Mouse (Mus musculus) ES-E14 (cell line): ENCODE results near the gene Mrpl33. TPM values are rescaled to one million over a fixed set of nuclear protein-coding genes. Genes with fewer than 3 reads are reported as not detected.

Source experiments
- DNase-seq: peaks from one replicate; pipeline ENCODE4 v3.0.0-alpha.2; 2013; ENCODE audit warnings: low read depth, low spot score
- H3K27ac ChIP-seq: 2 replicates; pipeline ENCODE4 v1.5.1; 2012; ENCODE audit warnings: low read depth, mild to moderate bottlenecking, low read length, moderate library complexity, mixed read lengths; ENCODE audit not compliant: poor library complexity, insufficient read depth, severe bottlenecking
- H3K36me3 ChIP-seq: 2 replicates; pipeline ENCODE4 v1.6.1; 2012; ENCODE audit warnings: mild to moderate bottlenecking, low read length, moderate library complexity, mixed read lengths; ENCODE audit not compliant: control insufficient read depth, poor library complexity, insufficient read depth, severe bottlenecking
- H3K4me1 ChIP-seq, 2 experiments: fragments of 150-350 bp in 1 of 2; sonication (generic) in 1 of 2; 2 replicates each; pipeline ENCODE4 v1.6.1; 2012; ENCODE audit warnings: low read length in 2 of 2, mild to moderate bottlenecking in 1 of 2, mixed read lengths in 1 of 2; ENCODE audit not compliant: control insufficient read depth in 2 of 2, insufficient read depth in 2 of 2, poor library complexity in 1 of 2
- H3K4me3 ChIP-seq, 2 experiments: fragments of 150-350 bp in 1 of 2; sonication (generic) in 1 of 2; 2 replicates each; pipeline ENCODE4 v1.5.1; 2012; ENCODE audit warnings: low read length in 2 of 2, low read depth in 1 of 2, mild to moderate bottlenecking in 1 of 2, mixed read lengths in 1 of 2; ENCODE audit not compliant: insufficient read depth in 1 of 2, poor library complexity in 1 of 2, severe bottlenecking in 1 of 2
- H3K9ac ChIP-seq: 2 replicates; pipeline ENCODE4 v1.6.1; 2012; ENCODE audit warnings: low read depth, mild to moderate bottlenecking, low read length, mixed read lengths; ENCODE audit not compliant: poor library complexity, insufficient read depth, severe bottlenecking
- H3K9me3 ChIP-seq: fragments of 150-350 bp; sonication (generic); 2 replicates; pipeline ENCODE4 v1.6.1; 2012; ENCODE audit warnings: low read depth, mild to moderate bottlenecking, low read length; ENCODE audit not compliant: control insufficient read depth, insufficient read depth
- CHD2 ChIP-seq: IDR thresholded peaks from 2 replicates; pipeline ENCODE4 v1.6.1; 2014; ENCODE audit warnings: mild to moderate bottlenecking, low read depth, low read length, inconsistent platforms
- HCFC1 ChIP-seq: IDR thresholded peaks from 2 replicates; pipeline ENCODE4 v1.6.1; 2012; ENCODE audit warnings: low read length, inconsistent platforms, borderline replicate concordance; ENCODE audit not compliant: insufficient read depth
- MAFK ChIP-seq: IDR thresholded peaks from 2 replicates; pipeline ENCODE4 v1.6.1; 2014; ENCODE audit warnings: mild to moderate bottlenecking, low read depth, low read length, inconsistent platforms; ENCODE audit not compliant: insufficient read depth
- ZC3H11A ChIP-seq: IDR thresholded peaks from 2 replicates; pipeline ENCODE4 v1.6.1; 2012; ENCODE audit warnings: low read depth, mild to moderate bottlenecking, inconsistent platforms, low read length, borderline replicate concordance
- ZNF384 ChIP-seq: IDR thresholded peaks from 2 replicates; pipeline ENCODE4 v1.6.1; 2012; ENCODE audit warnings: low read depth, low read length, inconsistent platforms
- in situ Hi-C, 2 experiments: fragments of 600-800 bp; cut with MboI; formaldehyde crosslinking; loops; one replicate each; pipeline ENCODE4 v1.15.1; 2025; ENCODE audit warnings: low sequenced_read_pairs in 2 of 2, inconsistent platforms in 1 of 2; ENCODE audit not compliant: unreplicated experiment in 2 of 2
- total RNA-seq: library from RNA; depleted of rRNA; stranded (reverse); fragments of 300-350 nt; gene quantifications from 2 replicates; pipeline ENCODE4 v1.2.3, GENCODE M21; 2012; rRNA removed

Gene Mrpl33
- total RNA-seq = 170 and 172 TPM in 2 replicates

DNA sequence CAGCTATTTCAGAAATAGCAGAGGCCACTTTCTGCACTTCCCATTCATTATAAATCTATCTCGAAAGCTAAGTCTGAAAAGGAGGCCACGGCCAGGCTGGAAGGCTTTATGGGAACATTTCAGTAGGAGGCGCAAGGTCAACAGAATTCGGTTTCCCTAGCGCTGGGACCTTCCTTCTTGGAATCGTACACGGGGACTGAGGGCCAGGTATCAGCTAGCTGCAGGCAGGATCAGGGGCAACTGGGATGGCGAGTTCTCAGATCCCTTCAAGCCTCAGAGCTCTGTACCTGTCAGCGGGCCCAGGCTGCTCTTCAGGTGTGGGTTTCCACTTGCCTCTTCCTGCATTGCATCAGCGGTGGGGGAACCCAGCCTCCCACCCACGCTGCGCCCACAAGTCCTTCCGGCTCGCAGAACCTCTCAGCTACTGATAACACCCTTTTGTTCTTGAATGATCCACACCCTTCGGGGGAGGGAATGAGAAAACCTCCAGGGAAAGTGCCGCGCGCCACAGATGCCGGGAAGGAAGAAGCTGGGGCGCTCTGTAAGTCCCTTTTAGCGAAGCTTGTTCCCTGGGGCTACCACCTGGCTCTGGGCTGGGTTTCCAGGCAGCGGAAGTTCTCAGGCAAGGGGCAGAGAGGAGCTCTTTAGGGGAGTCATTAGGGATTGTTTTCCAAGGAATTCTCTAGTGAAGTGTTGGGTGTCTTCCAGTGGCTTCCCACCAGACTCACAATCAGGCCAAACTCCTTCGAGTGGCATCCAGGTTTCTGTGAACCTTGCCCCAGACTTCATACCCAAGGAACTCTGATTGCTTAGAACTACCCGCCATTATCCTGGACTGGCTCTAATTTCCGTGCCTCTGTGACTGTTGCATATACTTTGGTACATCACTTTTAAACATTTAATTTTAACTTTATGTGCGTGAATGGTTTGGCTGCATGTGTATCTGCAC, at the start of gene Mrpl33:
Gene Mrpl33 (plus strand): TSS at position 455 of the 949 bp plus-strand sequence.
- H3K4me3 ChIP-seq = peak within 1 kb of the TSS; percentile 40 to 77
- in situ Hi-C loops = loop anchor here (10.0 to 25.0 kb wide), 2 partner anchors 591 to 598 kb away; no protein-coding TSS in a partner anchor
- TF ChIP-seq ZNF384 (no peak), HCFC1 (0 out of 2 replicates have a peak, but pooled peaks have one; percentile 24)
- H3K36me3 ChIP-seq = no peaks in the 10 kb centered on the region
- H3K9me3 ChIP-seq = no peaks in the 10 kb centered on the region
- 0 out of 4 replicates have a peak, but pooled peaks cover 0 to 5% of the 10 kb centered on the region in 2 experiments for H3K4me1 ChIP-seq
- H3K9ac ChIP-seq = peak within 1 kb of the TSS; percentile 67
- peak; percentile 52 for DNase-seq
- peak within 1 kb of the TSS; percentile 1; the same call in 1 of the 2 replicates for H3K27ac ChIP-seq

DNA sequence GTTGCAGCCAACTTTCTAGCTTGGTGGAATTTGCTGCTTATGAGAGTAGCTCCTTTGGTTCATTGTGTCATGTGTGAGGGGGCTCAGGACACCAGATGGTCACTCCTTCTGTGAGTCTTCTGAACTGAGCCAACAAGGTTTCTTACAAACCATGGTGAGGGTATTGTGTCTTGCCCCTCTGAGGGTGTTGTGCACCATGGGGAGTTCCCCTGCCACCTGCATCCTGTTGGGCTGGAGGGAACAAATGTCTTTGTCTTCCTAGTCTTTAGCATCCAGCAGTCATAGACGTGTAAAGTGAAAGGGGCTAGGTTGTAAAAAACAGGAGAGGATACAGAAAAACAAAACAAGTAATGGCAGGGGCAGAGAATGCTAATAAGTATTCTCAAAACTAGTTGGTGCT, 37.3 kb upstream of the Mrpl33 start:
- in situ Hi-C loops = no loop called here
- TF ChIP-seq HCFC1 (no peak), ZNF384 (no peak), CHD2 (no peak), MAFK (no peak), ZC3H11A (no peak)
- Histone ChIP-seq H3K9me3 (no peaks in the 10 kb centered on the region), H3K27ac (no peak overlapping the region; the same call in 1 of the 2 replicates), H3K36me3 (peaks cover 8% of the 10 kb centered on the region; the same call in 1 of the 2 replicates), H3K4me1 (peaks cover 3 to 22% of the 10 kb centered on the region in 2 experiments; a peak in 2 of 4 replicates), H3K4me3 (no peak overlapping the region), H3K9ac (no peak overlapping the region)
- no peak for DNase-seq

GRCm38 (mm10) chr5:31560352-31560751, 36.4 kb upstream of the Mrpl33 start:
- TF ChIP-seq MAFK (no peak), CHD2 (no peak), HCFC1 (no peak), ZC3H11A (no peak), ZNF384 (no peak)
- no peak overlapping the region for H3K9ac ChIP-seq
- no peak overlapping the region for H3K27ac ChIP-seq
- no peak overlapping the region for H3K4me3 ChIP-seq
- H3K36me3 ChIP-seq = peaks cover 8% of the 10 kb centered on the region; the same call in 1 of the 2 replicates
- no peak for DNase-seq
- H3K9me3 ChIP-seq = no peaks in the 10 kb centered on the region
- H3K4me1 ChIP-seq = peaks cover 3 to 27% of the 10 kb centered on the region in 2 experiments; a peak in 2 of 4 replicates
- in situ Hi-C loops = no loop called here

DNA sequence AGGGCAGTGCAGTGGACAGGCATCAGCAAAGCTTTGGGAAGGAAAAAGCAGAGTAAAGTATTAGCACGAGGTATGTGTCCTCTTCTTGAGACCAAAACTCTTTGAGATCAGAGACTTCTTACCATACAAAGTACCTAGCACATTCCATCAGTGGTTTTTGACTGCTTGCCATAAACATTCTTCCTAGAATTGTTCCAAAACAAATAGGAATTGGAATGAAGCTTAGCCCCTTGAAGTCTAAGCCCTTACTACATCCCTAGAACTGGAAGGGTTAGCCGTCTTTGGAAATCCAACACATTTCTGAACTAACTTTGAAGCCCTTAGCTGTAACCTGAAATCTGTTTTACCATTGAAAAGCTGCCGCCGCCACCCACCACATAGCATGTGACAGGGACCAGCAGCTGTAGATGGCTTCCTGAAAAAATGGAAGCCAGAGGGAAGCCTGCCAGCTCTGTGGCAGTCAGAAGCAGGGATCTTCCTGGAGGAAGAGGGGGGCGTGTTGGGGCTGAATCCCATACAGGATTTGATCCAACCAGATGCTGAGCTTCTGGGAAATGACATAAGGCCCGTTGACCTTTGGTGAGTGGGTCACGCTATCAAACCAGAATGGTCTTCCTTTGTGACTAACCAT, 34.6 kb upstream of the Mrpl33 start:
- no peak overlapping the region for H3K4me3 ChIP-seq
- no peak overlapping the region for H3K27ac ChIP-seq
- in situ Hi-C loops = no loop called here
- peaks cover 3 to 27% of the 10 kb centered on the region in 2 experiments; a peak in 2 of 4 replicates for H3K4me1 ChIP-seq
- TF ChIP-seq ZNF384 = no peak
- no peak for TF ChIP-seq HCFC1
- TF ChIP-seq CHD2 = no peak
- TF ChIP-seq MAFK = no peak
- TF ChIP-seq ZC3H11A = no peak
- no peak for DNase-seq
- H3K36me3 ChIP-seq = peaks cover 4% of the 10 kb centered on the region; the same call in 1 of the 2 replicates
- no peaks in the 10 kb centered on the region for H3K9me3 ChIP-seq
- H3K9ac ChIP-seq = no peak overlapping the region
